13 mouse cellular contexts compared by ENCODE assay signal in genomic region chr7:144762496-144763235, GRCm38 (mm10). TPM values are rescaled to one million over a fixed set of nuclear protein-coding genes. Genes with fewer than 3 reads are reported as not detected.
A peak's percentile ranks its signal among the peaks of the same experiment; 100 is the strongest.
DNase-seq lines count a peak whose midpoint lies in the region; ATAC-seq lines count a peak whose summit lies in the region.
"Had no signal": no experiment of that assay in that cellular context is flagged by ENCODE, and none has a peak within 500 bp of the region (broad histone marks: within the 10 kb centered on the region; RNA-seq: fewer than 3 reads in every experiment).

No protein-coding gene starts in this region.

- WGBS in midbrain, embryonic 10.5 days = 77% methylated on average over 16 of the region's 16 CpGs
- WGBS in midbrain, embryonic 14.5 days = 63% methylated on average over 16 of the region's 16 CpGs

- ATAC-seq in midbrain, embryonic 14.5 days (ENCODE audit: low FRiP score, low TSS enrichment) = no peak

- no peak overlapping the region for H3K4me3 ChIP-seq in midbrain, embryonic 10.5 days
- no peak overlapping the region for H3K4me3 ChIP-seq in midbrain, embryonic 14.5 days (replicated peaks; ENCODE audit: low read depth, low read length)
- H3K4me3 ChIP-seq: left cerebral cortex, adult 2 months had no signal

- intact Hi-C loops in heart, postnatal 25 days (cut with DNase I) = no loop called here

- H3K9me3 ChIP-seq in midbrain, embryonic 10.5 days (replicated peaks) = no peaks in the 10 kb centered on the region
- no peaks in the 10 kb centered on the region for H3K9me3 ChIP-seq in midbrain, embryonic 14.5 days (ENCODE audit: control insufficient read depth, low read length)

- H3K9ac ChIP-seq in midbrain, embryonic 14.5 days (replicated peaks; ENCODE audit: low read length) = no peak overlapping the region
- H3K9ac ChIP-seq: hindbrain, embryonic 14.5 days had no signal

- H3K27ac ChIP-seq in midbrain, embryonic 10.5 days (replicated peaks) = peak overlapping the region; percentile 77
- no peak overlapping the region for H3K27ac ChIP-seq in midbrain, embryonic 14.5 days (replicated peaks; ENCODE audit: low read depth, low read length)
- H3K27ac ChIP-seq: hindbrain, embryonic 14.5 days; left cerebral cortex, adult 2 months had no signal

- DNase-seq in adrenal gland, adult (ENCODE audit: inconsistent age in 2 of 2, low spot score in 1 of 2) = peak; percentile 60 to 70
- DNase-seq in adrenal gland, postnatal 10 days = no peak
- DNase-seq in heart, adult 8-10 months (ENCODE audit: low spot score) = peak; percentile 38
- no peak for DNase-seq in heart, postnatal 25 days (ENCODE audit: low spot score)
- DNase-seq in midbrain, embryonic 10.5 days (ENCODE audit: low spot score) = no peak
- no peak for DNase-seq in midbrain, embryonic 14.5 days
- DNase-seq in retina, postnatal 1 day = peak; percentile 87
- DNase-seq in urinary bladder, postnatal 4 days (ENCODE audit: low spot score in 2 of 2) = no peak
- DNase-seq: cerebellum, adult 8-10 months; lung, adult 2 months had no signal

- no peaks in the 10 kb centered on the region for H3K36me3 ChIP-seq in midbrain, embryonic 10.5 days
- no peaks in the 10 kb centered on the region for H3K36me3 ChIP-seq in midbrain, embryonic 14.5 days (ENCODE audit: control insufficient read depth, insufficient read depth, low read length)

- H3K4me2 ChIP-seq in midbrain, embryonic 14.5 days (ENCODE audit: low read length) = no peak overlapping the region
- H3K4me2 ChIP-seq: hindbrain, embryonic 14.5 days had no signal

- H3K4me1 ChIP-seq in midbrain, embryonic 10.5 days = peaks cover 56% of the 10 kb centered on the region
- H3K4me1 ChIP-seq in midbrain, embryonic 14.5 days (ENCODE audit: control insufficient read depth, insufficient read depth, low read length) = no peaks in the 10 kb centered on the region

- H3K27me3 ChIP-seq in midbrain, embryonic 10.5 days (ENCODE audit: low read depth, poor library complexity, severe bottlenecking) = peaks cover 12% of the 10 kb centered on the region
- H3K27me3 ChIP-seq in midbrain, embryonic 14.5 days (ENCODE audit: control insufficient read depth, insufficient read depth, low read length) = no peaks in the 10 kb centered on the region

RNA-seq across cellular contexts. Expression of gene Ano1, which starts 10.9 kb away (rescaled TPM):
- total RNA-seq in adrenal gland, postnatal 10 days (2021) = 10 to 100 TPM; 34.3 to 37.7 TPM
- 10 to 100 TPM in 3 of 4 experiments, 1 to 10 TPM in 1; 7.5 to 12.1 (median 11.7) TPM for total RNA-seq in heart, adult 8-10 months (2022)
- 10 to 100 TPM; 11.8 to 13.7 TPM for total RNA-seq in heart, postnatal 25 days (2021)
- polyA plus RNA-seq in midbrain, embryonic 10.5 days (2016; fragmentation: Nextera tagmentation; extraction: Ambion mirVana) = 29.4 and 41.5 TPM in 2 replicates
- polyA plus RNA-seq in midbrain, embryonic 14.5 days (2014; fragmentation: Nextera tagmentation; extraction: Ambion mirVana) = 7.3 and 14.9 TPM in 2 replicates
- total RNA-seq: megakaryocyte-erythroid progenitor cell, adult 5-6 weeks had no signal

Comparison
In these comparisons a context has a peak if more than half of its experiments do, and no peak if none do; other contexts are left out.
1. DNase-seq: peak in adrenal gland, adult (2 of 2), heart, adult 8-10 months (single experiment) and retina, postnatal 1 day (single experiment); none in adrenal gland, postnatal 10 days (single experiment), heart, postnatal 25 days (single experiment), midbrain, embryonic 10.5 days (single experiment), midbrain, embryonic 14.5 days (single experiment) and urinary bladder, postnatal 4 days (0 of 2).